Mouse (Mus musculus) liver, embryonic 15.5 days (tissue): ENCODE data around the gene Klhl10. TPM values are rescaled to one million over a fixed set of nuclear protein-coding genes. Genes with fewer than 3 reads are reported as not detected.

Experiments
- ATAC-seq: fragments of 200-750 bp; cut with Nextera tagmentation; 2 replicates; pipeline ENCODE4 v1.8.0; 2017; ENCODE audit warnings: moderate number of reproducible peaks, mild to moderate bottlenecking, moderate library complexity; ENCODE audit not compliant: insufficient read depth
- H3K27ac ChIP-seq: fragments of 300-500 bp; sonication (generic); replicated peaks from 2 replicates; pipeline ENCODE4 v1.5.1; 2015; ENCODE audit warnings: mild to moderate bottlenecking, inconsistent platforms
- H3K27me3 ChIP-seq: fragments of 300-500 bp; sonication (generic); 2 replicates; pipeline ENCODE4 v1.6.1; 2015; ENCODE audit warnings: mild to moderate bottlenecking, inconsistent platforms
- H3K36me3 ChIP-seq: fragments of 300-500 bp; sonication (generic); replicated peaks from 2 replicates; pipeline ENCODE4 v1.6.1; 2015; ENCODE audit warnings: moderate library complexity, mild to moderate bottlenecking, inconsistent platforms
- H3K4me1 ChIP-seq: fragments of 300-500 bp; sonication (generic); replicated peaks from 2 replicates; pipeline ENCODE4 v1.6.1; 2015; ENCODE audit warnings: inconsistent platforms
- H3K4me2 ChIP-seq: fragments of 300-500 bp; sonication (generic); 2 replicates; pipeline ENCODE4 v1.6.1; 2015; ENCODE audit warnings: moderate library complexity, mild to moderate bottlenecking, inconsistent platforms
- H3K4me3 ChIP-seq: fragments of 300-500 bp; sonication (generic); replicated peaks from 2 replicates; pipeline ENCODE4 v1.5.1; 2015; ENCODE audit warnings: mild to moderate bottlenecking, inconsistent platforms
- H3K9ac ChIP-seq: fragments of 300-500 bp; sonication (generic); 2 replicates; pipeline ENCODE4 v1.6.1; 2015; ENCODE audit warnings: moderate library complexity, mild to moderate bottlenecking, inconsistent platforms
- H3K9me3 ChIP-seq: fragments of 300-500 bp; sonication (generic); replicated peaks from 2 replicates; pipeline ENCODE4 v1.6.1; 2016; ENCODE audit warnings: inconsistent platforms
- WGBS: fragments of 180-500 bp; shearing (Covaris S2); methylation state at CpG from one replicate; pipeline ENCODE4 v1.1.7; 2015; ENCODE audit warnings: mixed read lengths; ENCODE audit not compliant: insufficient replicate concordance; 5-methylcytosine and 5-hydroxymethylcytosine counted together
- polyA plus RNA-seq: library from polyadenylated mRNA; unstranded; fragments of >200 nt; fragmentation: Nextera tagmentation; extraction: Ambion mirVana; gene quantifications from 2 replicates; pipeline ENCODE4 v1.2.1, GENCODE M21; 2015

Gene Klhl10
- polyA plus RNA-seq, 1 experiment from 2014 or later = 0.14 TPM

GRCm38 (mm10) chr11:100471352-100472196 lies 29.9 kb downstream of the Klhl10 start:
- Histone ChIP-seq H3K4me1 (peaks cover 30% of the 10 kb centered on the region), H3K9me3 (no peaks in the 10 kb centered on the region), H3K9ac (peak overlapping the region; percentile 95), H3K36me3 (peaks cover 9% of the 10 kb centered on the region), H3K27ac (peak overlapping the region; percentile 82), H3K4me2 (peak overlapping the region; percentile 97), H3K27me3 (no peaks in the 10 kb centered on the region), H3K4me3 (peak overlapping the region; percentile 96)
- no peak for ATAC-seq
- 6% methylated on average over 30 of the region's 30 CpGs for WGBS

GRCm38 (mm10) chr11:100472197-100472934 lies 30.6 kb downstream of the Klhl10 start, which contains the start of gene Klhl11:
Klhl11 (minus strand) TSS chr11:100472741.
- Histone ChIP-seq H3K9ac (peak within 1 kb of the TSS; percentile 95), H3K9me3 (no peaks in the 10 kb centered on the region), H3K4me1 (peaks cover 30% of the 10 kb centered on the region), H3K4me2 (peak within 1 kb of the TSS; percentile 97), H3K4me3 (peak within 1 kb of the TSS; percentile 96), H3K27ac (peak within 1 kb of the TSS; percentile 82), H3K27me3 (no peaks in the 10 kb centered on the region), H3K36me3 (peaks cover 17% of the 10 kb centered on the region)
- under 1% methylated on average over 83 of the region's 83 CpGs for WGBS
- peak; percentile 90 for ATAC-seq

- ATAC-seq = peak; percentile 53
- H3K4me1 ChIP-seq = peaks cover 30% of the 10 kb centered on the region
- H3K4me2 ChIP-seq = peak overlapping the region; percentile 97
- peaks cover 20% of the 10 kb centered on the region for H3K36me3 ChIP-seq
- peak overlapping the region; percentile 96 for H3K4me3 ChIP-seq
- no peaks in the 10 kb centered on the region for H3K9me3 ChIP-seq
- H3K27me3 ChIP-seq = no peaks in the 10 kb centered on the region
- peak overlapping the region; percentile 21; the same call in 1 of the 2 replicates for H3K27ac ChIP-seq
- 24% methylated on average over 5 of the region's 5 CpGs for WGBS
- peak overlapping the region; percentile 95; the same call in 1 of the 2 replicates for H3K9ac ChIP-seq
Measured at GRCm38 (mm10) chr11:100472935-100473295, 31.2 kb downstream of the Klhl10 start.

- Histone ChIP-seq H3K4me3 (no peak overlapping the region), H3K27ac (no peak overlapping the region), H3K27me3 (no peaks in the 10 kb centered on the region), H3K4me2 (no peak overlapping the region), H3K36me3 (peaks cover 50% of the 10 kb centered on the region), H3K9ac (no peak overlapping the region), H3K4me1 (peaks cover 13% of the 10 kb centered on the region), H3K9me3 (no peaks in the 10 kb centered on the region)
- WGBS = 81% methylated on average over 5 of the region's 5 CpGs
- ATAC-seq = no peak
Measured at GRCm38 (mm10) chr11:100476281-100476680, 34.6 kb downstream of the Klhl10 start.

GRCm38 (mm10) chr11:100479152-100479551 lies 37.4 kb downstream of the Klhl10 start:
- no peaks in the 10 kb centered on the region for H3K4me1 ChIP-seq
- WGBS = 76% methylated on average over 7 of the region's 7 CpGs
- H3K9ac ChIP-seq = no peak overlapping the region
- H3K27me3 ChIP-seq = no peaks in the 10 kb centered on the region
- H3K4me2 ChIP-seq = no peak overlapping the region
- H3K4me3 ChIP-seq = no peak overlapping the region
- no peak overlapping the region for H3K27ac ChIP-seq
- peaks cover 79% of the 10 kb centered on the region for H3K36me3 ChIP-seq
- ATAC-seq = no peak
- H3K9me3 ChIP-seq = no peaks in the 10 kb centered on the region

GRCm38 (mm10) chr11:100484461-100484860 lies 42.7 kb downstream of the Klhl10 start:
- Histone ChIP-seq H3K4me3 (no peak overlapping the region), H3K27me3 (no peaks in the 10 kb centered on the region), H3K9me3 (no peaks in the 10 kb centered on the region), H3K9ac (no peak overlapping the region), H3K4me2 (no peak overlapping the region), H3K27ac (no peak overlapping the region), H3K36me3 (peaks cover 91% of the 10 kb centered on the region), H3K4me1 (no peaks in the 10 kb centered on the region)
- 78% methylated on average over 3 of the region's 3 CpGs for WGBS
- ATAC-seq = no peak

- peaks cover 95% of the 10 kb centered on the region for H3K36me3 ChIP-seq
Measured at GRCm38 (mm10) chr11:100485801-100486538, 44.3 kb downstream of the Klhl10 start.

GRCm38 (mm10) chr11:100490951-100491350 lies 49.2 kb downstream of the Klhl10 start:
- H3K9ac ChIP-seq = no peak overlapping the region
- no peak overlapping the region for H3K4me2 ChIP-seq
- no peak overlapping the region for H3K4me3 ChIP-seq
- H3K9me3 ChIP-seq = no peaks in the 10 kb centered on the region
- no peak for ATAC-seq
- no peaks in the 10 kb centered on the region for H3K27me3 ChIP-seq
- peaks cover 91% of the 10 kb centered on the region for H3K36me3 ChIP-seq
- no peaks in the 10 kb centered on the region for H3K4me1 ChIP-seq
- 80% methylated on average over 6 of the region's 6 CpGs for WGBS
- H3K27ac ChIP-seq = no peak overlapping the region

More at GRCm38 (mm10) chr11:100485801-100486538, 44.3 kb downstream of the Klhl10 start:
- Histone ChIP-seq H3K9ac (no peak overlapping the region), H3K27ac (no peak overlapping the region), H3K9me3 (no peaks in the 10 kb centered on the region), H3K27me3 (no peaks in the 10 kb centered on the region), H3K4me1 (no peaks in the 10 kb centered on the region), H3K4me2 (no peak overlapping the region), H3K4me3 (no peak overlapping the region)
- no peak for ATAC-seq
- 76% methylated on average over 8 of the region's 8 CpGs for WGBS

- no peaks in the 10 kb centered on the region for H3K9me3 ChIP-seq
- ATAC-seq = no peak
- no peaks in the 10 kb centered on the region for H3K4me1 ChIP-seq
- H3K27ac ChIP-seq = no peak overlapping the region
- no peak overlapping the region for H3K4me3 ChIP-seq
- no peaks in the 10 kb centered on the region for H3K27me3 ChIP-seq
- no peak overlapping the region for H3K9ac ChIP-seq
- WGBS = 82% methylated on average over 12 of the region's 12 CpGs
- H3K36me3 ChIP-seq = peaks cover 96% of the 10 kb centered on the region
- no peak overlapping the region for H3K4me2 ChIP-seq
Measured at GRCm38 (mm10) chr11:100493771-100494170, 52.1 kb downstream of the Klhl10 start.

GRCm38 (mm10) chr11:100500241-100500640 lies 58.5 kb downstream of the Klhl10 start:
- Histone ChIP-seq H3K4me3 (no peak overlapping the region), H3K27me3 (no peaks in the 10 kb centered on the region), H3K4me2 (no peak overlapping the region), H3K27ac (no peak overlapping the region), H3K4me1 (peaks cover 18% of the 10 kb centered on the region), H3K9me3 (no peaks in the 10 kb centered on the region), H3K9ac (no peak overlapping the region), H3K36me3 (peaks cover 93% of the 10 kb centered on the region)
- ATAC-seq = no peak
- WGBS = 42% methylated on average over 3 of the region's 3 CpGs

- peaks cover 22% of the 10 kb centered on the region for H3K4me1 ChIP-seq
- WGBS = 77% methylated on average over 7 of the region's 7 CpGs
- peaks cover 93% of the 10 kb centered on the region for H3K36me3 ChIP-seq
- no peaks in the 10 kb centered on the region for H3K27me3 ChIP-seq
- no peaks in the 10 kb centered on the region for H3K9me3 ChIP-seq
- no peak overlapping the region for H3K27ac ChIP-seq
- no peak overlapping the region for H3K4me3 ChIP-seq
- H3K9ac ChIP-seq = no peak overlapping the region
- H3K4me2 ChIP-seq = no peak overlapping the region
- ATAC-seq = no peak
Measured at GRCm38 (mm10) chr11:100500651-100501050, 58.9 kb downstream of the Klhl10 start.
